Mouse (Mus musculus) ES-E14 (cell line): ENCODE results near the gene Mst1. TPM values are rescaled to one million over a fixed set of nuclear protein-coding genes. Genes with fewer than 3 reads are reported as not detected.

ENCODE experiments used
- DNase-seq: peaks from one replicate; pipeline ENCODE4 v3.0.0-alpha.2; 2013; ENCODE audit warnings: low read depth, low spot score
- H3K27ac ChIP-seq: 2 replicates; pipeline ENCODE4 v1.5.1; 2012; ENCODE audit warnings: low read depth, mild to moderate bottlenecking, low read length, moderate library complexity, mixed read lengths; ENCODE audit not compliant: poor library complexity, insufficient read depth, severe bottlenecking
- H3K36me3 ChIP-seq: 2 replicates; pipeline ENCODE4 v1.6.1; 2012; ENCODE audit warnings: mild to moderate bottlenecking, low read length, moderate library complexity, mixed read lengths; ENCODE audit not compliant: control insufficient read depth, poor library complexity, insufficient read depth, severe bottlenecking
- H3K4me1 ChIP-seq, 2 experiments: fragments of 150-350 bp in 1 of 2; sonication (generic) in 1 of 2; 2 replicates each; pipeline ENCODE4 v1.6.1; 2012; ENCODE audit warnings: low read length in 2 of 2, mild to moderate bottlenecking in 1 of 2, mixed read lengths in 1 of 2; ENCODE audit not compliant: control insufficient read depth in 2 of 2, insufficient read depth in 2 of 2, poor library complexity in 1 of 2
- H3K4me3 ChIP-seq, 2 experiments: fragments of 150-350 bp in 1 of 2; sonication (generic) in 1 of 2; 2 replicates each; pipeline ENCODE4 v1.5.1; 2012; ENCODE audit warnings: low read length in 2 of 2, low read depth in 1 of 2, mild to moderate bottlenecking in 1 of 2, mixed read lengths in 1 of 2; ENCODE audit not compliant: insufficient read depth in 1 of 2, poor library complexity in 1 of 2, severe bottlenecking in 1 of 2
- H3K9ac ChIP-seq: 2 replicates; pipeline ENCODE4 v1.6.1; 2012; ENCODE audit warnings: low read depth, mild to moderate bottlenecking, low read length, mixed read lengths; ENCODE audit not compliant: poor library complexity, insufficient read depth, severe bottlenecking
- H3K9me3 ChIP-seq: fragments of 150-350 bp; sonication (generic); 2 replicates; pipeline ENCODE4 v1.6.1; 2012; ENCODE audit warnings: low read depth, mild to moderate bottlenecking, low read length; ENCODE audit not compliant: control insufficient read depth, insufficient read depth
- CHD2 ChIP-seq: IDR thresholded peaks from 2 replicates; pipeline ENCODE4 v1.6.1; 2014; ENCODE audit warnings: mild to moderate bottlenecking, low read depth, low read length, inconsistent platforms
- HCFC1 ChIP-seq: IDR thresholded peaks from 2 replicates; pipeline ENCODE4 v1.6.1; 2012; ENCODE audit warnings: low read length, inconsistent platforms, borderline replicate concordance; ENCODE audit not compliant: insufficient read depth
- MAFK ChIP-seq: IDR thresholded peaks from 2 replicates; pipeline ENCODE4 v1.6.1; 2014; ENCODE audit warnings: mild to moderate bottlenecking, low read depth, low read length, inconsistent platforms; ENCODE audit not compliant: insufficient read depth
- ZC3H11A ChIP-seq: IDR thresholded peaks from 2 replicates; pipeline ENCODE4 v1.6.1; 2012; ENCODE audit warnings: low read depth, mild to moderate bottlenecking, inconsistent platforms, low read length, borderline replicate concordance
- ZNF384 ChIP-seq: IDR thresholded peaks from 2 replicates; pipeline ENCODE4 v1.6.1; 2012; ENCODE audit warnings: low read depth, low read length, inconsistent platforms
- in situ Hi-C, 2 experiments: fragments of 600-800 bp; cut with MboI; formaldehyde crosslinking; loops; one replicate each; pipeline ENCODE4 v1.15.1; 2025; ENCODE audit warnings: low sequenced_read_pairs in 2 of 2, inconsistent platforms in 1 of 2; ENCODE audit not compliant: unreplicated experiment in 2 of 2
- total RNA-seq: library from RNA; depleted of rRNA; stranded (reverse); fragments of 300-350 nt; gene quantifications from 2 replicates; pipeline ENCODE4 v1.2.3, GENCODE M21; 2012

Gene Mst1
- total RNA-seq, 1 experiment: 2.9 TPM

DNA sequence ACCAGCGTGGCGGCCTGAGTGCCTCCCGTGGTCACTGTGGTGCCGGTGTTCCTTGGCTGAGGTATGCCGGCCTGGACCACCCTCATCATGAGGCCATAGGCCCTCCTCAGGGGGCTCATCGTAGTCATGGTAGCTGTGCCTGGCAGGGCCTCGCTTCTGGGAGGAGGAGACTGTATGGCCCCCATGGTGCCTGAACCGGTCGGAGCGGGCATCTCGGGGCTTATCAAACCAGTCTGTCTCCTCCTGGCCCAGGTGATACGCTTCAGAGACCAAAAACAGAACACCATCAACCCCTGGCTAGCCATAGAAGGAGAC, 25.3 kb downstream of the Mst1 start:
- H3K9me3 ChIP-seq: no peaks in the 10 kb centered on the region
- H3K4me3 ChIP-seq: peak overlapping the region; percentile 9 to 53
- peak overlapping the region; percentile 37 for H3K9ac ChIP-seq
- in situ Hi-C loops: no loop called here
- no peak for DNase-seq
- no peak overlapping the region for H3K27ac ChIP-seq
- TF ChIP-seq MAFK (no peak), ZC3H11A (no peak), ZNF384 (no peak), CHD2 (no peak), HCFC1 (no peak)
- no peaks in the 10 kb centered on the region for H3K36me3 ChIP-seq
- H3K4me1 ChIP-seq: peaks cover 0 to 13% of the 10 kb centered on the region in 2 experiments; a peak in 1 of 4 replicates

DNA sequence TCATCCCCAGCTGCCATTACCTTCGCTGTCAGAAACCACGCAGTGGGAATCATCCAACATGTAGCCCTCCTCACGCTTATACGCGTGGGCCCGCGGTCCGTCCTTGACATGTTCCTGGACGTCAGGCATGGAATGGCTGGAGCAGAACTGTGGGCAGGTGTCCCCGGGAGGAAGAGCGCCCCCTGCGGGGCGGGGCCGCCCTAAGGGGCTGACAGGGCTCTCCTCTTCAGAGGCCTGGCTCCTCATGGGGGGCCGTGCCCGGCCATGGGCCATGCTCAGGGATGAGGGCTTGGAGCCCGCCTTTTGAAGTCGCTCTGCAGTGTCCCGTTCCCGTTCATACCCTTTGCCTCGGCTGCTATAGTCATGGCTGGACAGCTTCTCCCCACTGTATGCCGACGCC, 25.9 kb downstream of the Mst1 start:
- TF ChIP-seq ZNF384: no peak
- no peak for TF ChIP-seq CHD2
- no peak for TF ChIP-seq MAFK
- TF ChIP-seq HCFC1: 0 out of 2 replicates have a peak, but pooled peaks have one; percentile 33
- TF ChIP-seq ZC3H11A: no peak
- no peaks in the 10 kb centered on the region for H3K36me3 ChIP-seq
- H3K9ac ChIP-seq: no peak overlapping the region
- no peak overlapping the region for H3K27ac ChIP-seq
- H3K4me3 ChIP-seq: no peak overlapping the region
- no peaks in the 10 kb centered on the region for H3K9me3 ChIP-seq
- DNase-seq: no peak
- H3K4me1 ChIP-seq: peaks cover 0 to 13% of the 10 kb centered on the region in 2 experiments; a peak in 1 of 4 replicates
- in situ Hi-C loops: no loop called here

DNA sequence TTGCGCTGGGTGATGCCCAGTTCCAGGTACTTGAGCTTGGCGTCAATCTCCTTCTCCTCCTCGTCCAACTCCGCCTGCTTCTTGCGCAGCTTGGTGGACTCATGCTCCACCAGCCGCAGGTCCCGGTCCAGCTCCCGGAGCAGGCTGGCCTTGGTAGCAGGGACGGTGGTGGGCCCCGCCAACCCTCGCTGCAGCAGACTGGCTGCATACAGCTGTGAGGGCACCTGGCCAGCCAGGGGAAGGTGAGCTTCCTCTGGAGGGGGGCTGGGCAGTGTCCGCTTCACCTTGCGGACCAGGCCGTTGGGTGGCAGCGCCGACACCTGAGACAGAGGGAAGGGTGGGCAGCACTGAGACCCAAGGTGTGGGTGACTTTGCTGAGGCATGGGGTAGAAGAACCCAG, 27.6 kb downstream of the Mst1 start:
- H3K9ac ChIP-seq: no peak overlapping the region
- TF ChIP-seq HCFC1 (no peak), ZNF384 (no peak), CHD2 (no peak), ZC3H11A (no peak), MAFK (no peak)
- in situ Hi-C loops: no loop called here
- DNase-seq: no peak
- no peaks in the 10 kb centered on the region for H3K36me3 ChIP-seq
- peak overlapping the region in 1 of 2 experiments; percentile 10; a peak in 1 of 4 replicates for H3K4me3 ChIP-seq
- H3K27ac ChIP-seq: no peak overlapping the region
- H3K9me3 ChIP-seq: no peaks in the 10 kb centered on the region
- H3K4me1 ChIP-seq: peaks cover 0 to 19% of the 10 kb centered on the region in 2 experiments; a peak in 1 of 4 replicates

DNA sequence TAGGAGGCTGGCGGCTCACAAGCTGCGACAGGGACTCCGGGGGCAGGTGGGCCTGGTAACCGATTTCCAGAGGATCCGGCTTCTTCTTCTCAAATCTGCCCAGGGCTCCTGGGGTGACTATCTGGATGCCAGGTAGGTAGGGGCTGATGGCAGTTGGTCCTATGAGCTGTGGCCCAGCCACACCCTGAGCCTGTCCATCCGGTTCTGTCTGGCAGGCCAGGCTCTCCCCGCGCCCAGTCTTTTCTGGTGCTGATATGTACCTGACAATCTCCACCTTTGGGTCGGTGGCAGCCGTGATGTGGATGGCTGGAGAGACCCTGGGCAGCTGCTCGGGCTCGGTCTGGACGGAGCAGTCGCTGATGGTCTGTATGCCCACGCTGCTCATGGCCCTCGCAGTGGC, 29.9 kb downstream of the Mst1 start:
- Histone ChIP-seq H3K9ac (no peak overlapping the region), H3K36me3 (no peaks in the 10 kb centered on the region), H3K4me3 (peak overlapping the region in 1 of 2 experiments; percentile 44; a peak in 1 of 4 replicates), H3K4me1 (peaks cover 0 to 23% of the 10 kb centered on the region in 2 experiments; a peak in 2 of 4 replicates), H3K27ac (no peak overlapping the region), H3K9me3 (no peaks in the 10 kb centered on the region)
- DNase-seq: no peak
- in situ Hi-C loops: no loop called here
- TF ChIP-seq HCFC1: no peak
- no peak for TF ChIP-seq MAFK
- TF ChIP-seq CHD2: no peak

DNA sequence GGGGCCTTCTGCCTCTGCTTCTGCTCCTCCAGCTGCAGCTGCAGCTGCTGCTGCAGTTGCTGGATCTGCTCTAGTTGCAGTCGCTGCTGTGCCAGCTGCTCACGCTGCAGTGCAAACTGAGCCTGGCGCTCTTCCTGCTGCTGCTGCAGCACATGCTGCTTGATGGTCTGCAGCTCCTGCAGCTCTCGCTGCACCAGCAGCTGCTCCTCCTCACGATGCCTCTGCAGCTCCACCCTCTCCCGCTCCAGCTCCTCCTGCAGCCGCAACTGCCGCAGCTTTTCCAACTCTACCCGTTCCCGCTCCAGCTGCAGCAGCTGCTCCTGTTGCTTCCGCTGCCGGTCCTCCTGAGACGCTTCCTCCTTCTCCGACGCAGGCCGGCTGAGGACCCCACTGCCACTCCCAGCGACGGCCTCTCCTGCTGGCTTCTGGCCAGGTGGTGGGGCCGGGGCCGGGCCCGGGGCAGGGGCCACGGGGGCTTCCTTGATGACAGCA, 30.9 kb downstream of the Mst1 start:
- Histone ChIP-seq H3K9me3 (no peaks in the 10 kb centered on the region), H3K27ac (no peak overlapping the region)

More for the DNA sequence above, 30.9 kb downstream of the Mst1 start:
- no peaks in the 10 kb centered on the region for H3K36me3 ChIP-seq
- no peak for DNase-seq
- in situ Hi-C loops: no loop called here
- no peak overlapping the region for H3K9ac ChIP-seq
- no peak for TF ChIP-seq MAFK
- TF ChIP-seq HCFC1: no peak
- TF ChIP-seq ZC3H11A: no peak
- no peak for TF ChIP-seq CHD2
- TF ChIP-seq ZNF384: no peak
- peaks cover 0 to 18% of the 10 kb centered on the region in 2 experiments; a peak in 2 of 4 replicates for H3K4me1 ChIP-seq
- H3K4me3 ChIP-seq: peak overlapping the region in 1 of 2 experiments; percentile 44; a peak in 1 of 4 replicates
